Mouse (Mus musculus): Measurements from ENCODE around the gene Trio.

GRCm38 (mm10) chr15:27821651-27822364 lies 203.8 kb downstream of the Trio start:
- TF ChIP-seq GATA1 (IDR thresholded peaks at IDR 0.05; ENCODE audit: low read length) (no peak), TAL1 (IDR thresholded peaks at IDR 0.05; ENCODE audit: low read length) (no peak)
